Mouse (Mus musculus): ENCODE measurements around the gene Gm9611. TPM values are rescaled to one million over a fixed set of nuclear protein-coding genes. Genes with fewer than 3 reads are reported as not detected.

Gene Gm9611
- not detected in 2 replicates for polyA plus RNA-seq (2012; rRNA removed; ENCODE audit: low replicate concordance)

DNA sequence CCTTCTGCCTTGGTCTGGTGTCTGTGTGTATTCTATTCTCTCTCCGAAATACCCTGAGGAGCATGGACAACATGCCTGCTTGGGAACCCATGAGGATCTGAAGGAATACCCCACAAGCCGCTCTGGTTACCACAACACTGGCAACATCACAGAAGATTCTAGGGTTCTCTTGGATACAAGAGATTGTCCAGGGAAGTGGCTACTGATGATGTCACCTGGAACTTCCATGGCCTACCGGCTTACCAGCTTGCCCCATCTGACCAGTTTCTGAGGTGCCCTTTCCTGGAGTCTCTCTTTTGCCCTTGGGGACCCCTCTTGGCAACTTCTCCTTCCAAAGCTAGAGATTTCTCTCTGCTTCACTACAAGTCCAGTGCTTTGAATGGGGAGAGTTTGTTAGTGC is at the start of gene Gm9611:
TSS of gene Gm9611 (minus strand) at position 101 of the 400 bp plus-strand sequence.

DNA sequence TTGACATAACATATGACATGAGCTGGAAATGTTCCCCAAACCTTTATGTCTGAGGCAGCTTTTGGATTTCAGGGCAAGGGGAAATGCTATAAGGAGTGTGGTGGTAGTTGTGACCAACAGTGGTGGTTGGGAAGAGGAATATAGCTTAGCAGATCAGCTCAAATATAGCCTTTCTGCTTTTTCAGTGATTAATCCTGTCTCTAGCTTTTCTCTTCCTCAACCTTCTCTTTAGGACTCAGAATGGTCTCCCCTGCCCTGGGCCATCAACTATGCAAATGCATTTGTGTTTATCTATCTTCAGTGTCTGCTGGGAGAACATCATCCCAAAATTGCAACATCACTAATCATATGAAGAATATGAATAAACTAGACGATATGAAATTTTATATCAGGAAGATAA is 12.8 kb upstream of the Gm9611 start, which contains the start of gene Gm7995:
TSS of gene Gm7995 (plus strand) at position 301 of the 400 bp plus-strand sequence.

DNA sequence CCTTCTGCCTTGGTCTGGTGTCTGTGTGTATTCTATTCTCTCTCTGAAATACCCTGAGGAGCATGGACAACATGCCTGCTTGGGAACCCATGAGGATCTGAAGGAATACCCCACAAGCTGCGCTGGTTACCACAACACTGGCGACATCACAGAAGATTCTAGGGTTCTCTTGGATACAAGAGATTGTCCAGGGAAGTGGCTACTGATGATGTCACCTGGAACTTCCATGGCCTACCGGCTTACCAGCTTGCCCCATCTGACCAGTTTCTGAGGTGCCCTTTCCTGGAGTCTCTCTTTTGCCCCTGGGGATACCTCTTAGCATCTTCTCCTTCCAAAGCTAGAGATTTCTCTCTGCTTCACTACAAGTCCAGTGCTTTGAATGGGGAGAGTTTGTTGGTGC is 37.2 kb downstream of the Gm9611 start, which contains the start of gene Gm17026:
TSS of gene Gm17026 (minus strand) at position 101 of the 400 bp plus-strand sequence.

Other genes starting within 250 kb of the Gm9611 start
- not detected in 2 replicates for gene Gm7951, start 180.0 kb downstream of the Gm9611 start, polyA plus RNA-seq (2012; rRNA removed; ENCODE audit: low replicate concordance)
- not detected in 2 replicates for gene Gm17027, start 134.7 kb downstream of the Gm9611 start, polyA plus RNA-seq (2012; rRNA removed; ENCODE audit: low replicate concordance)
- gene Gm3573, start 106.6 kb downstream of the Gm9611 start, polyA plus RNA-seq (2012; rRNA removed; ENCODE audit: low replicate concordance), result not detected in 2 replicates
- not detected in 2 replicates for gene Gm17026, start 37.3 kb downstream of the Gm9611 start, polyA plus RNA-seq (2012; rRNA removed; ENCODE audit: low replicate concordance)
- not detected in 2 replicates for gene Gm7995, start 12.9 kb upstream of the Gm9611 start, polyA plus RNA-seq (2012; rRNA removed; ENCODE audit: low replicate concordance)
- not detected in 2 replicates for gene Gm8005, start 142.3 kb upstream of the Gm9611 start, polyA plus RNA-seq (2012; rRNA removed; ENCODE audit: low replicate concordance)
- gene Gm8011, start 166.5 kb upstream of the Gm9611 start, polyA plus RNA-seq (2012; rRNA removed; ENCODE audit: low replicate concordance), result not detected in 2 replicates
- not detected in 2 replicates for gene Gm8020, start 205.0 kb upstream of the Gm9611 start, polyA plus RNA-seq (2012; rRNA removed; ENCODE audit: low replicate concordance)
- not detected in 2 replicates for gene Gm8024, start 226.9 kb upstream of the Gm9611 start, polyA plus RNA-seq (2012; rRNA removed; ENCODE audit: low replicate concordance)